Mouse (Mus musculus): ENCODE measurements around the gene Uqcrh. TPM values are rescaled to one million over a fixed set of nuclear protein-coding genes. Genes with fewer than 3 reads are reported as not detected.

Gene Uqcrh
- polyA plus RNA-seq, 1 experiment from 2014 or later: 524 TPM

DNA sequence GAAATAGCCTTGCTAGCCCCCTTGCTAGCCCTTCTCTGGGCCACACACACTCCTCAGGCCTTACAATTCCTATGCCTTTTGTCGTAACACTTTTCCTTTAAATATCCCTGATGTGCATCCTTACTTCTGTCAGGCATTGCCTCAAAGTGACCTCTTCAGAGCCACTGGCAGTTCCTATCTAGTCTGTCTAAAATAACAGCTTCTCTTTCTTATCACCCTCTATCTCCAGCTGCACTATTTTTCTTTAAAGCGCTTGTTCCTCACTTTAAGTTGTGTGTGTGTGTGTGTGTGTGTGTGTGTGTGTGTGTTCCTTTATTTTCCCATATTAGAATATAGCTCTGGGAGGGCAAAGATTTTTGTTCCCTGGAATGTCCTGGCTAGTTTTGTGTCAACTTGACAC lies 28.3 kb downstream of the Uqcrh start:
- no peak overlapping the region for H3K4me2 ChIP-seq (ENCODE audit: low read depth, low read length)
- H3K36me3 ChIP-seq (ENCODE audit: control insufficient read depth, insufficient read depth, low read length): no peaks in the 10 kb centered on the region
- no peak overlapping the region for H3K27ac ChIP-seq (ENCODE audit: low read depth, low read length)
- H3K9ac ChIP-seq (replicated peaks; ENCODE audit: low read depth, low read length): no peak overlapping the region
- 95% methylated on average over 2 of the region's 2 CpGs for WGBS
- H3K27me3 ChIP-seq (ENCODE audit: control insufficient read depth, insufficient read depth, low read length): no peaks in the 10 kb centered on the region
- ATAC-seq (ENCODE audit: low read depth): no peak
- no peaks in the 10 kb centered on the region for H3K4me1 ChIP-seq (ENCODE audit: control insufficient read depth, insufficient read depth, low read length)
- no peak overlapping the region for H3K4me3 ChIP-seq (ENCODE audit: low read depth, low read length)
- no peaks in the 10 kb centered on the region for H3K9me3 ChIP-seq (ENCODE audit: control insufficient read depth, low read length)

DNA sequence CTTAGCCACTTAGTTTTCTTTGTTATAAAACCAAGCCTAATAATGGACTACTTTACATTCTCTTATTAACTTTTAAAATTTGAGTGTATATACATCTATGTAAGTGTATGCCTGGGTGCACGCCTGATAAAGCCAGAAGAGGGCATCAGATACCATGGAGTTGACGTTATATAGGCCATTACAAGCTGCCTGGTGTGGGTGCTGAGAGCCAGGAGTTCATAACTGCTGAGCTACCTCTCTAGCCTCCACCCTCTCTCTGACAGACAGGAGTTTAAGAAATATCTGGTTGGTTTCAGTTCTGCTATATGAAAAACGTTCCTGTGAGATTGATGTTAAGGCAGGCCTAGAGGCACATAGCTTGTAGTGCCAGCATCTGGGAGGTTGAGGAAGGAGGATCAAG lies 32.7 kb downstream of the Uqcrh start:
- Histone ChIP-seq H3K9ac (replicated peaks; ENCODE audit: low read depth, low read length) (no peak overlapping the region), H3K36me3 (ENCODE audit: control insufficient read depth, insufficient read depth, low read length) (no peaks in the 10 kb centered on the region)

DNA sequence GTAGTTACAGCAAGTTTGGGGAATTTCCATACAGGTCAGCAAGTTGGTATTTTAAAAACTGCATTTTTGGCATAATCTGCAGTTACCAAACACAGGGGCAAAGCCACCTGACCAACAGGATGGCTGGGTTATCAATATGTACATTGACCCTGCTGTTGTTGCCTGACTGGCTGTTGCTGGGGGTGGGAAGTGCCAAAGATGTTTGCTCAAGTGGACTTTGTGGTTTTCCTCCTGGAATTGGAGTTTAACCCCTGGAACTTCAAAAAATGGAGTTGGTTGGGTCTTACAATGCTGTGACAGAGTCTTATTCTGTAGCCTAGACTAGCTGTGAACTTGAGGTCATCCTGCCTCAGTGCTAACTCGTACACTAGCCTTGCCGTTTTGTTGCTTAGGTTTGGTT lies 34.4 kb downstream of the Uqcrh start:
- Histone ChIP-seq H3K9ac (replicated peaks; ENCODE audit: low read depth, low read length) (no peak overlapping the region), H3K4me2 (ENCODE audit: low read depth, low read length) (no peak overlapping the region), H3K4me1 (ENCODE audit: control insufficient read depth, insufficient read depth, low read length) (no peaks in the 10 kb centered on the region), H3K27me3 (ENCODE audit: control insufficient read depth, insufficient read depth, low read length) (no peaks in the 10 kb centered on the region), H3K9me3 (ENCODE audit: control insufficient read depth, low read length) (no peaks in the 10 kb centered on the region), H3K36me3 (ENCODE audit: control insufficient read depth, insufficient read depth, low read length) (no peaks in the 10 kb centered on the region), H3K4me3 (ENCODE audit: low read depth, low read length) (no peak overlapping the region), H3K27ac (ENCODE audit: low read depth, low read length) (no peak overlapping the region)
- ATAC-seq (ENCODE audit: low read depth): no peak
- 93% methylated on average over 2 of the region's 2 CpGs for WGBS

More for the DNA sequence above, 32.7 kb downstream of the Uqcrh start:
- 85% methylated on average over 3 of the region's 3 CpGs for WGBS
- no peaks in the 10 kb centered on the region for H3K4me1 ChIP-seq (ENCODE audit: control insufficient read depth, insufficient read depth, low read length)
- no peak for ATAC-seq (ENCODE audit: low read depth)
- no peak overlapping the region for H3K4me2 ChIP-seq (ENCODE audit: low read depth, low read length)
- no peaks in the 10 kb centered on the region for H3K9me3 ChIP-seq (ENCODE audit: control insufficient read depth, low read length)
- H3K27ac ChIP-seq (ENCODE audit: low read depth, low read length): no peak overlapping the region
- H3K27me3 ChIP-seq (ENCODE audit: control insufficient read depth, insufficient read depth, low read length): no peaks in the 10 kb centered on the region
- no peak overlapping the region for H3K4me3 ChIP-seq (ENCODE audit: low read depth, low read length)

DNA sequence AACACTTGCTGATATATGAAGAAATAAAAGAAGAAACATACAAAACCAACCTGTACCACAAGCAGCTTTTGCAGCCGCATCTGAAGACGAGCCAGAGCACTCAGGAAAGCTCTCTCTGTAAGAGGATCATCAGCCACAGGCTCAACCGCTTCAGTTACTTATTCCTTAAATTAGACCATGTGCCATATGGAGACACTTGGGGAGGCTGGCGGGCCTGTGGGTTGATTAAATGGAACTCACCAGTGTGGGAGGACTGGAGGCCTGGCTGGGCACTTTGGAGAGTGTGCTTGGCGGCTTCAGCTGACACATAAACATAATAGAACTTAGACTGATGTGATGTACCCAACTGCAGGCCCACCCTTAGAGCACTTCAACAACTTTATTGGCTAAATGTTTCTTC lies 41.5 kb downstream of the Uqcrh start:
- Histone ChIP-seq H3K36me3 (ENCODE audit: control insufficient read depth, insufficient read depth, low read length) (peaks cover 10% of the 10 kb centered on the region), H3K27me3 (ENCODE audit: control insufficient read depth, insufficient read depth, low read length) (no peaks in the 10 kb centered on the region), H3K27ac (ENCODE audit: low read depth, low read length) (no peak overlapping the region), H3K9me3 (ENCODE audit: control insufficient read depth, low read length) (no peaks in the 10 kb centered on the region), H3K4me3 (ENCODE audit: low read depth, low read length) (no peak overlapping the region), H3K4me1 (ENCODE audit: control insufficient read depth, insufficient read depth, low read length) (no peaks in the 10 kb centered on the region), H3K9ac (replicated peaks; ENCODE audit: low read depth, low read length) (no peak overlapping the region), H3K4me2 (ENCODE audit: low read depth, low read length) (no peak overlapping the region)
- ATAC-seq (ENCODE audit: low read depth): no peak
- 86% methylated on average over 5 of the region's 5 CpGs for whole genome bisulfite sequencing

DNA sequence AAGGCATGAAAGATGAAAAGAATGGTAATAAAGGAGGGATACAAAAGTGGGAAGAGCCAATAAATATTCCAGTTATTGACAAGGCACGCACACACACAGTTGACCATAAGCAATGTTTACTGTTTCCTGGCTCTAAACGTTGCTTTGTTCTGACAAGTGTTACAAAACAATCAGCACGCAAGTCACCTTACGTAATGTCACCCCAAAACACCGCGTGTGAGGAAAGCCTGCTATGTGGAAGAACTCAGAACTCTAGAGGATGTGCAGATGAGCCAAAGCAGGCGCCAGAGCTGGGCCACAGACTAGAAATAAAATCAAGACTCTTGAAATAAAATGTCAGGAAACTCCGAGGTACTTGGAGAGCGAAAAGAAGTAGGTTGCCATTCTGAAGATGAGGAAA lies 42.0 kb downstream of the Uqcrh start:
- no peak overlapping the region for H3K4me2 ChIP-seq (ENCODE audit: low read depth, low read length)
- H3K9me3 ChIP-seq (ENCODE audit: control insufficient read depth, low read length): no peaks in the 10 kb centered on the region
- H3K27ac ChIP-seq (ENCODE audit: low read depth, low read length): no peak overlapping the region
- H3K4me1 ChIP-seq (ENCODE audit: control insufficient read depth, insufficient read depth, low read length): no peaks in the 10 kb centered on the region
- H3K36me3 ChIP-seq (ENCODE audit: control insufficient read depth, insufficient read depth, low read length): peaks cover 10% of the 10 kb centered on the region
- no peak overlapping the region for H3K9ac ChIP-seq (replicated peaks; ENCODE audit: low read depth, low read length)
- no peak overlapping the region for H3K4me3 ChIP-seq (ENCODE audit: low read depth, low read length)
- H3K27me3 ChIP-seq (ENCODE audit: control insufficient read depth, insufficient read depth, low read length): no peaks in the 10 kb centered on the region
- 90% methylated on average over 9 of the region's 9 CpGs for WGBS
- ATAC-seq (ENCODE audit: low read depth): no peak

DNA sequence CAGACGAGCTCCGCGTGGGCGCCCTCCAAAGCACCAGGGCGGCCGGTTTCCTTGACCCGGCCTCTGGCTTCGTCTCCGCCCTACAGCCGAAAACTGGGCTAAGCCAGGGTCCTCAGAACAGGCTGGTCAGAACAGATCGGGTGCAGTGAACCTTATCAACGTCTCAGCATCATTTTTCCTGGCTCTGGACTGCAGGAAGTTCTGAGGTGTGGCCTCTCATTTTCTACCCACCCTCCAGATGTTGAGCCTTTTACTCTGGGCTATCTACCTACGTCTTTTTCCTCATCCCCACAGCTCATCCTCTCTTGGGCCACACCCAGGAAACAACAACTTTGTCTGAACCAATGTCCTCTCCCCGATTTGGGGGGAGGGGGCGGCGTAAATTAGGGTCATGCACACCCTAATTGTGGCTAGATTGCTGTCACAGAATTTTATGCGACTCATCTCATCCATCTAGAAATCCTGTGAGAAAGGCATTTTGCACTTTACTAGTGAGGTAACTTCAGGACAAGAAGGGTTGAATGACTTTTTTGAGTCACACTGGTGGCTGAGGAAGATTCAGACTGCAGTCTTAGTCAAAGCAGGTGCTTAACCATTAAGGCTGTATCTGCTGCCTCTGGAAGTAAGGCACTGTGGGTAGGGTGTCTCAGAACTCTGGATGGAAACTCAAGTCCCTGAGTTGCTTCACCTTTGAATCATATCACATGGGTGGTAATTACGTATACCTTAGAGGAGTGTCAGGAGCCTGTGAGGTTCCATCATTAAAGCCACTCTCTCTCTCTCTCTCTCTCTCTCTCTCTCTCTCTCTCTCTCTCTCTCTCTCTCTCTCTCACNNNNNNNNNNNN lies 56.7 kb downstream of the Uqcrh start, which contains the start of gene Faah:
Gene Faah, minus strand, starts transcription at position 25 of the 845 bp plus-strand sequence.
- Histone ChIP-seq H3K27ac (ENCODE audit: low read depth, low read length) (peak within 1 kb of the TSS; percentile 39; the same call in 1 of the 2 replicates), H3K4me2 (ENCODE audit: low read depth, low read length) (peak within 1 kb of the TSS; percentile 85), H3K27me3 (ENCODE audit: control insufficient read depth, insufficient read depth, low read length) (peaks cover 24% of the 10 kb centered on the region), H3K4me3 (ENCODE audit: low read depth, low read length) (peak within 1 kb of the TSS; percentile 74), H3K36me3 (ENCODE audit: control insufficient read depth, insufficient read depth, low read length) (no peaks in the 10 kb centered on the region), H3K9ac (replicated peaks; ENCODE audit: low read depth, low read length) (peak within 1 kb of the TSS; percentile 68), H3K4me1 (ENCODE audit: control insufficient read depth, insufficient read depth, low read length) (0 out of 2 replicates have a peak, but pooled peaks cover 2% of the 10 kb centered on the region), H3K9me3 (ENCODE audit: control insufficient read depth, low read length) (no peaks in the 10 kb centered on the region)
- 5% methylated on average over 18 of the region's 18 CpGs for WGBS
- ATAC-seq (ENCODE audit: low read depth): no peak; the same call in 1 of the 2 replicates

DNA sequence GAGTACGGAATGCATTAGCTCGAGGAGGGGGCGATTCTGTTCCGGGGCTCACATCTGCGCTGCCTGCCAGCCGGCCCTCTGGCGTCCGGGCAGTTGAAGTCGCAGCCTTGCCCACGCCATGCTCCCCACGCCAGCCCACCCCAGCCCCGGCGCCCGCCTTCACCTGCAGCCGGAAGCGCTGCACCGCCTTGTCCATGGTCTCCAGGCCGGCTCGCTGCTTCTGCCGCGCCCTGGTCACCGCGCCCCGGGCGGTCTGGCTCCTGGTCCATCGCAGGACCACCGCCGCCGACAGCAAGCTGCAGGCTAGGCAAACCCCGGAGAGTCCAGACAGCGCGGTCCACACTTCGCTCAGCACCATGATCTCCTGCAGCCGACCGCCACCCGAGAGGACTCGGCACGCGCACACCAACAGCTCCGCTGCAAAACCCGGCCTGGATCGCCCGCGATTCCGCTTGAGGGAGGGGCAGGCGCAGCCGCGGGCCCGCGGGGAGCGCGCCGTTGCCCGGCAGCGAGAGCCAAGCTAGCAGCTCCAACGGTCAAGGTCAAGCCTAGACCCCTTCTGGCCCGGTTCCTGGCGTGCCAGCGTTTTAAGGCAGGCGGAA lies 57.5 kb downstream of the Uqcrh start:
- Histone ChIP-seq H3K9ac (replicated peaks; ENCODE audit: low read depth, low read length) (peak overlapping the region; percentile 68), H3K4me2 (ENCODE audit: low read depth, low read length) (peak overlapping the region; percentile 85), H3K4me1 (ENCODE audit: control insufficient read depth, insufficient read depth, low read length) (0 out of 2 replicates have a peak, but pooled peaks cover 2% of the 10 kb centered on the region), H3K9me3 (ENCODE audit: control insufficient read depth, low read length) (no peaks in the 10 kb centered on the region), H3K27ac (ENCODE audit: low read depth, low read length) (peak overlapping the region; percentile 39; the same call in 1 of the 2 replicates), H3K27me3 (ENCODE audit: control insufficient read depth, insufficient read depth, low read length) (peaks cover 24% of the 10 kb centered on the region), H3K36me3 (ENCODE audit: control insufficient read depth, insufficient read depth, low read length) (no peaks in the 10 kb centered on the region), H3K4me3 (ENCODE audit: low read depth, low read length) (peak overlapping the region; percentile 74)
- ATAC-seq (ENCODE audit: low read depth): peak; percentile 92
- WGBS: under 1% methylated on average over 60 of the region's 60 CpGs
